Mouse (Mus musculus) midbrain, embryonic 16.5 days (tissue): ENCODE measurements around the gene Chrna5. TPM values are rescaled to one million over a fixed set of nuclear protein-coding genes. Genes with fewer than 3 reads are reported as not detected.
A peak's percentile ranks its signal among the peaks of the same experiment; 100 is the strongest.

ENCODE experiments used
- ATAC-seq: fragments of 200-750 bp; cut with Nextera tagmentation; 2 replicates; pipeline ENCODE4 v1.8.0; 2017; ENCODE audit warnings: moderate TSS enrichment
- H3K27ac ChIP-seq: fragments of 300-500 bp; sonication (generic); 2 replicates; pipeline ENCODE4 v1.5.1; 2014; ENCODE audit warnings: mild to moderate bottlenecking, low read length, mixed read lengths
- H3K27me3 ChIP-seq: fragments of 300-500 bp; sonication (generic); 2 replicates; pipeline ENCODE4 v1.6.1; 2014; ENCODE audit warnings: low read depth, low read length, mixed read lengths; ENCODE audit not compliant: control insufficient read depth, insufficient read depth
- H3K36me3 ChIP-seq: fragments of 300-500 bp; sonication (generic); 2 replicates; pipeline ENCODE4 v1.6.1; 2014; ENCODE audit warnings: mild to moderate bottlenecking, low read length, moderate library complexity, mixed read lengths; ENCODE audit not compliant: control insufficient read depth, insufficient read depth
- H3K4me1 ChIP-seq: fragments of 300-500 bp; sonication (generic); 2 replicates; pipeline ENCODE4 v1.6.1; 2014; ENCODE audit warnings: mild to moderate bottlenecking, low read length, mixed read lengths; ENCODE audit not compliant: control insufficient read depth, insufficient read depth
- H3K4me2 ChIP-seq: fragments of 300-500 bp; sonication (generic); 2 replicates; pipeline ENCODE4 v1.6.1; 2014; ENCODE audit warnings: mild to moderate bottlenecking, low read length, mixed read lengths
- H3K4me3 ChIP-seq: fragments of 300-500 bp; sonication (generic); 2 replicates; pipeline ENCODE4 v1.5.1; 2014; ENCODE audit warnings: low read depth, mild to moderate bottlenecking, low read length, moderate library complexity, mixed read lengths
- H3K9ac ChIP-seq: fragments of 300-500 bp; sonication (generic); 2 replicates; pipeline ENCODE4 v1.6.1; 2014; ENCODE audit warnings: low read depth, low read length, mixed read lengths
- H3K9me3 ChIP-seq: fragments of 300-500 bp; sonication (generic); replicated peaks from 2 replicates; pipeline ENCODE4 v1.6.1; 2014; ENCODE audit warnings: mild to moderate bottlenecking, low read length, mixed read lengths; ENCODE audit not compliant: control insufficient read depth, poor library complexity, severe bottlenecking
- WGBS: fragments of 180-500 bp; shearing (Covaris S2); extraction: QIAGEN DNeasy Blood & Tissue Kit; methylation state at CpG from one replicate; pipeline ENCODE4 v1.1.7; 2014; 5-methylcytosine and 5-hydroxymethylcytosine counted together
- polyA plus RNA-seq: library from polyadenylated mRNA; unstranded; fragments of >200 nt; fragmentation: Nextera tagmentation; extraction: Ambion mirVana; gene quantifications from 2 replicates; pipeline ENCODE4 v1.2.1, GENCODE M21; 2015

The Chrna5 gene
- polyA plus RNA-seq, 1 experiment from 2014 or later, result 1.9 TPM

DNA sequence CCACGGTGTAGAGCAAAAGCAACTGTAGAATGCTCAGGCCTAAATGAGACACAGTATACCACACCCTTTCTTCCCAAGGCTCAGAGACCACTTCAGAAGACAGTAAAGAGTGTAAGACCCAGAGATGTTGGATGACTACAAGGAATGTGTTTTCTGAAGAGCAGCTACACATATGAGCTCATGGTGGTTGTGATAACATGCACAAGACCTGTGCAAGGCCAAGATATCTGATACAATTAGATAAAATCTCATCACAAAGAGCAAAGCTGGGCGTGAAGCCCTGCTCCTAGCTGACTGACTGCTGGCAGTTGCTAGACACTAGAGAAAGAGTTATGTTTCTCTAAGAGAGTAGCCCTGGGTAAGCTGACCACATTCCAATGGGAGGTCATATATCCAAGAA is 29.0 kb downstream of the Chrna5 start:
- H3K9ac ChIP-seq, result no peak overlapping the region
- H3K4me3 ChIP-seq, result no peak overlapping the region
- WGBS, result 88% methylated on average over 2 of the region's 2 CpGs
- no peaks in the 10 kb centered on the region for H3K9me3 ChIP-seq
- no peaks in the 10 kb centered on the region for H3K4me1 ChIP-seq
- ATAC-seq, result no peak
- H3K27me3 ChIP-seq, result no peaks in the 10 kb centered on the region
- no peaks in the 10 kb centered on the region for H3K36me3 ChIP-seq
- no peak overlapping the region for H3K4me2 ChIP-seq
- H3K27ac ChIP-seq, result no peak overlapping the region

DNA sequence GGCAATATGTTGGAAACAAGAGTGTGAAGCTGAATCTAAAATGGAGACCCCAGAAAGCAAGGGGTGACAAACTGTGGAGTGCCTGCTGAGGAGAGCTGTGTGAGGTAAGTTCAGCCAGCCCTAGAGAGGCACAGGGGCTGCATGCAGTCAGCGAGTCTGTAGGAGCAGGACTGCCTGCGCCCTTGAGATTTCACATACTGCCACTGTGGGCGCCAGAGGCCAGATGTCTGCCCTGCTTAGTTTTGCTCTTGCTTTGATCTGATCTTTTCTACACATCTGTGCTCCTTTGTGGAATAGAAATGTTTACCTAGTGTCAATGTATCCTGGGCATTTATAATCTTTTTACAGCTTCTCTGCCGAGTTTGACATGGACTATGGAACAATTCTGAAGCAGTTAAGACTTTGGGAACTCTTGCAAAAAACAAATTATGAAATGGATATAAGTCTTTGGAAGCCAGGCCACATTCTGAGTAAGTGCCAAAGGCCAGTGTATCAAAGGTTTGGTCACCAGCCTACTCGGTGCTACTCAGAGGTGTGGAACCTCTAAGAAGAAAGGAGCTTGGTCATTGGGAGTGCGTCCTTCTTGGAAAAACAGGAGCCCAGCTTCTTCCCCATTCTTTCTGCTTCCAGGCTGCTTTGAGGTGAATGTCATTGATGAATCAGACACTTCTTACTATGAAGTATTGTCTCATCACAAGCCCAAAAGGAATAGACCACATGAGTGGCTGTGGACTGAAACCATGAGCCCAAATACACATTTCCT is 30.1 kb downstream of the Chrna5 start:
- no peak overlapping the region for H3K4me3 ChIP-seq
- no peak overlapping the region for H3K27ac ChIP-seq
- no peaks in the 10 kb centered on the region for H3K27me3 ChIP-seq
- ATAC-seq, result no peak
- no peaks in the 10 kb centered on the region for H3K4me1 ChIP-seq
- 51% methylated on average over 6 of the region's 6 CpGs for WGBS
- peaks cover 7% of the 10 kb centered on the region; the same call in 1 of the 2 replicates for H3K36me3 ChIP-seq
- no peak overlapping the region for H3K4me2 ChIP-seq
- no peak overlapping the region for H3K9ac ChIP-seq
- H3K9me3 ChIP-seq, result no peaks in the 10 kb centered on the region

DNA sequence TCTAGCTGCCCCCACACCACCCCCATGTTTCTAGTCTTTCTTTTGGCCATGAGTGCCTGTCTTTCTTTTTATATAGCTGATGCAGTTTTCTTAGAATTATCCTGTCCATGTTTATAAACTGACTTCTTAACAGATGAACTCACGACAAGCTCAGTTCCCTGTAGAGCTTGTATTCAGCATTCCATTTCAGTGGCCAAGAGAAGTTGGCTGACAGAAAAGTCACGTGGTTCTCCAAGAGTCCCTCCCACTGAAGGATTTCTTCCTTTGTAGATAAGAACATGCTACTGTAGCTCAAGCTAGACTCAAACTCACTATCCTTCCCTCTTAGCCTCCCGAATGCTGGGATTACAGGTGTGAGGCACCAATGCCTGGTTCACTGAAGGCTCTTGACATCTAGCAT is 36.2 kb downstream of the Chrna5 start:
- H3K9me3 ChIP-seq, result no peaks in the 10 kb centered on the region
- peaks cover 10% of the 10 kb centered on the region; the same call in 1 of the 2 replicates for H3K36me3 ChIP-seq
- no peak overlapping the region for H3K4me2 ChIP-seq
- H3K4me1 ChIP-seq, result no peaks in the 10 kb centered on the region
- no peaks in the 10 kb centered on the region for H3K27me3 ChIP-seq
- no peak overlapping the region for H3K9ac ChIP-seq
- no peak overlapping the region for H3K4me3 ChIP-seq
- 84% methylated on average over 3 of the region's 3 CpGs for WGBS
- no peak for ATAC-seq
- H3K27ac ChIP-seq, result no peak overlapping the region

DNA sequence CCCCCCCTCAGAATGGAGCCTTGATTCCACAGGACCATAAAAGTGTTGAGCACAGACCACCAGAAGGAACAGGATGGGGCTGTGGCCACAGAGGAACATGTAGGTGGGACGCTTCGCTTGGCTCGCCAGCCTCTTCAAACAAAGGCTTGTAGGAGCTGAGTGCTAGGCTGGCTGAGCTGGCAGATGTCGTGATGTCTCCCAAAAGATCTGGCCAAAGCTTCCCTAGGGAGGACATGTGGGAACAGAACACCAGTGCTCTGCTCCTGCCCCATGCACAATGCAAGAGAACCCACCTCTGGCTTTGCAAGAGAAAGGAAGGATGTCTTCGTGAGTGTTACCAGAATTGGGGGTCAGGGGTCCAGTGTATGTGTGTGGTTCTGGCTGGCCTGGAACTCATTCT is 42.6 kb downstream of the Chrna5 start:
- no peaks in the 10 kb centered on the region for H3K36me3 ChIP-seq
- no peak overlapping the region for H3K4me3 ChIP-seq
- H3K4me2 ChIP-seq, result no peak overlapping the region
- no peak for ATAC-seq
- no peaks in the 10 kb centered on the region for H3K9me3 ChIP-seq
- no peak overlapping the region for H3K27ac ChIP-seq
- H3K9ac ChIP-seq, result no peak overlapping the region
- H3K4me1 ChIP-seq, result peaks cover 3% of the 10 kb centered on the region; the same call in 1 of the 2 replicates
- 89% methylated on average over 5 of the region's 5 CpGs for WGBS
- 0 out of 2 replicates have a peak, but pooled peaks cover 5% of the 10 kb centered on the region for H3K27me3 ChIP-seq

DNA sequence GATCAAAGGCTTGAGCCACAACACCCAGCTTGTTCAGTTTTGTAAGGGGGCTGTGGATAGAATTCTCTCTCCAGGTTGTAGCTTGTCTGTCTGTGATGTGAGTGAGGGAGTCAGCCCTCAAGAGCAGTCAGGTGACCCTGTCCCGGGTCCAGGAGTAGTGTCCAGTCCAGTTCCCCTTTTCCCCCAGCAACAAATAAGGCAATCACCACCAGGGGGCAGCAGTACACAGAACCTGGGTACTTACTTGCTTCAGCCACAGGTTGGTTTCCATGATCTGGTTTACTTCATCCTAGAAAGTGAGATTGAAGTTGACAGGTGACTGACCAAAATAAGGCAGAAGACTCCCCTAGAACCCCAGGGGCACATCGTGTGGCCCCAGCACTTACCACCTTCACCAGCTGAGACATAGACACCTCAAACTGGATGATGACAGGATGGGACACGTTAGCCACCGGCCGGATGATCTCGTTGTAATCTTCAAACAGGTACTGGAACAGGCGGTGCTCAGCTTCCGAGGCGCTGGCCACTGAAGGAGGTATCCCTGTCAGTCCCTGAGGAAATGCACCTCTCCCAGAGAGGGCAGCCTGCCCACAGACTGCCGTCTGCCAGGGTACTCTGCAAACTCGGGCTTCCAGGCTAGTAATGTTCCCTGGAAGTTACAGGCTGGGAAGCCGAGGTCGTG is 43.4 kb downstream of the Chrna5 start:
- no peak overlapping the region for H3K4me2 ChIP-seq
- 39% methylated on average over 13 of the region's 13 CpGs for WGBS

DNA sequence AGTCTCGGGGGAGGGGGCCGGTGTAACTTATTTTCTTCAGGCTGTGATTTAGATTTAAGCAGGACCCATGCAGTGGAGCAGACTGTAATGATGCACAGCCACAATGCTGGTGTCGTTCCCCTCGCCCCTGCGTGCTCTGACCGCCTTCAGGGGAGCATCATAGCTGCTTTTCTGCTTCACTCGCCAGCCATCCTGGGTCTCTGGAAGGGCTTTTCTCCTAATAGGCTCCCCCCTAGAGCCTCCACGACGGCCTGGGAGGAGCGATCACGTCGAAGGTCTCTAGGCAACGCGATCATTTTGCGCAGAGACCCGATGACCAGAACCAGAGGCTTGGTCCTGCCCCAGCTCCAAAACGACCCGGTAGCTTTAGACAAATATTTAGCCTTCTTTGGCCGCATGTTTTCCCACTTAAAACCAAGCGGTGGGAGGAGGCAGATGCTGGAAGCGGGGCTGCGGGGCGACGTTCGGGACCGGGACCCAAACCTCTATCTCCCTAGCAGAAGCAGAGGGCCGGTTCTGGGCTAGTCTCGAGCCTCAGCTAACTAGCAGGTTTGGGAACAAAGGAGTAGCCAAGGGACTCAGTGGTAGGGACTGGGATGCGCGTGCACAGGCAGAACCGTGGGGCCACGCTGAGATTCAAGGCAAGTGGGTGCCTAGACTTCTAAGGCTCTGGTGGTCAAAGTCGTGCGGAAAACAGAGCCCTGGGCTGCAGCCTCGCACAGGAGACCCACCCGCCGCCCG is 45.0 kb downstream of the Chrna5 start:
- ATAC-seq, result peak; percentile 77

More for the DNA sequence above, 43.4 kb downstream of the Chrna5 start:
- no peak overlapping the region for H3K4me3 ChIP-seq
- H3K4me1 ChIP-seq, result peaks cover 3% of the 10 kb centered on the region; the same call in 1 of the 2 replicates
- no peaks in the 10 kb centered on the region for H3K9me3 ChIP-seq
- no peaks in the 10 kb centered on the region for H3K36me3 ChIP-seq
- H3K27me3 ChIP-seq, result 0 out of 2 replicates have a peak, but pooled peaks cover 5% of the 10 kb centered on the region
- H3K9ac ChIP-seq, result no peak overlapping the region
- no peak overlapping the region for H3K27ac ChIP-seq
- no peak for ATAC-seq

DNA sequence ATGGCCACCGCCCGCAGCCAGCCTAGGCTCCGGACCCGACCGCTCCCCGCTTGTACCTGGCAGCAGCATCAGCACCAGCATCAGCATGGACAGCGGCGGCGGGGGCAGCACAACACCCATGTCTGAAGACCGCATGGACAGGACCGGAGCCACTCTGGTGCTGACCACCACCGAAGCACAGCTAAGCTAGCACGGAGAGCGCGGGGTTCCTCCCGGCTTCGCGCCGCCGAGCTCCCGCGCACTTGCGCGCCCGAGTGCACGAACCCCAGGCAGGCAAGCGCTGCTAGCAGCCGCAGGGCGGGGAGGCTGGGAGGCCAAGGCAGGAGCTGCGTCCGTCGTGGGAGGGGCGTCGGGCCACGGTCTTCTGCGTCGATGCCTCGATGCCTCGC is 45.6 kb downstream of the Chrna5 start, which contains the start of gene Chrna3:
Gene Chrna3, minus strand, starts transcription at position 288 of the 389 bp plus-strand sequence.
- under 1% methylated on average over 39 of the region's 39 CpGs for WGBS
- H3K4me2 ChIP-seq, result peak within 1 kb of the TSS; percentile 82
- H3K9me3 ChIP-seq, result no peaks in the 10 kb centered on the region
- peak within 1 kb of the TSS; percentile 54 for H3K27ac ChIP-seq
- H3K27me3 ChIP-seq, result 0 out of 2 replicates have a peak, but pooled peaks cover 5% of the 10 kb centered on the region
- no peaks in the 10 kb centered on the region for H3K36me3 ChIP-seq
- H3K4me3 ChIP-seq, result peak within 1 kb of the TSS; percentile 55
- ATAC-seq, result peak; percentile 67
- H3K9ac ChIP-seq, result peak within 1 kb of the TSS; percentile 77
- peaks cover 4% of the 10 kb centered on the region; the same call in 1 of the 2 replicates for H3K4me1 ChIP-seq

More for the DNA sequence above, 45.0 kb downstream of the Chrna5 start:
- H3K9ac ChIP-seq, result peak overlapping the region; percentile 77
- peak overlapping the region; percentile 54 for H3K27ac ChIP-seq
- H3K27me3 ChIP-seq, result 0 out of 2 replicates have a peak, but pooled peaks cover 5% of the 10 kb centered on the region
- H3K4me1 ChIP-seq, result peaks cover 3% of the 10 kb centered on the region; the same call in 1 of the 2 replicates
- peak overlapping the region; percentile 55 for H3K4me3 ChIP-seq
- H3K36me3 ChIP-seq, result no peaks in the 10 kb centered on the region
- peak overlapping the region; percentile 82 for H3K4me2 ChIP-seq
- 6% methylated on average over 38 of the region's 38 CpGs for WGBS
- no peaks in the 10 kb centered on the region for H3K9me3 ChIP-seq

DNA sequence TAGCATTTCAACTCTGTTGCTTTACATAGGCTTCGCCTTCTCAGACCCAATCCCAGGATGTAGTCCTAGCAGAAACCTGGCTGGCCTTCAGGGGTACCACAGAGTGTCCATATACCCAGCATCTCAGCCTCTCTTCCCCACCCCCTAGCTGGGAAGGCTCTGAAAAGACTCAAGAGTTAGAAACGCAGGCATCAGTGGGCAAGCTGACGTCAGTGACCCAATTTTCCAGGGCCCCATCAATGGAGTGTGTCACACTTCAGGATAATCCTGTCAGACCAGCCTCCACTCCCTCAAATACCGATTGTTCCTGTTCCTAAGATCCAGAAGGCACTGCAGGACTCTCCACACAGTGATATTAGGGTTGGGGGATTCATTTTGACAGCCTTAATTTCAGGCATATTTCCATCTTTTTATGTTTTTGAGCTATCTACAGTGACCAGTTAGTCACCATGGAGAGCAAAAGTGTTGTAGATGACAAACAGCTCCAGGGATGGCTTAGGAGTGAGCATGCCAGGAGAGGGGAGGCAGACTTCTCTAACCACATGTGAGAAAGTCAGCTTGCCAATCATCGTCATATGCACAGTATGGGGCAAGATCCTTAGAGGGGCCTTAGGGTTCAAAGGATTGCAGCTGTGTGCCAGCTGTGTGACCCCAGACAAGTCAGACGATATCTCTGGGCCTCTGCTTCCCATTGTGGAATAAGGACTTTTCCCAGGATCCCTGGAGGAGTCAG is 50.9 kb downstream of the Chrna5 start:
- Histone ChIP-seq H3K27me3 (0 out of 2 replicates have a peak, but pooled peaks cover 2% of the 10 kb centered on the region), H3K27ac (no peak overlapping the region), H3K4me1 (peaks cover 4% of the 10 kb centered on the region; the same call in 1 of the 2 replicates), H3K9ac (no peak overlapping the region), H3K36me3 (no peaks in the 10 kb centered on the region), H3K4me2 (no peak overlapping the region), H3K4me3 (no peak overlapping the region), H3K9me3 (no peaks in the 10 kb centered on the region)
- ATAC-seq, result peak; percentile 62
- WGBS, result 34% methylated on average over 6 of the region's 6 CpGs
